Mouse (Mus musculus) thymus, postnatal 25 days (tissue): ENCODE measurements at regions not wholly inside any gene's neighbourhood (a gene's known extent, or its start where the extent isn't known, plus 50 kb on each side); places are given as distances from the start of the nearest gene placed in this dataset.

ENCODE experiments used
- DNase-seq: peaks from one replicate; pipeline ENCODE4 v3.0.0; 2022

DNA sequence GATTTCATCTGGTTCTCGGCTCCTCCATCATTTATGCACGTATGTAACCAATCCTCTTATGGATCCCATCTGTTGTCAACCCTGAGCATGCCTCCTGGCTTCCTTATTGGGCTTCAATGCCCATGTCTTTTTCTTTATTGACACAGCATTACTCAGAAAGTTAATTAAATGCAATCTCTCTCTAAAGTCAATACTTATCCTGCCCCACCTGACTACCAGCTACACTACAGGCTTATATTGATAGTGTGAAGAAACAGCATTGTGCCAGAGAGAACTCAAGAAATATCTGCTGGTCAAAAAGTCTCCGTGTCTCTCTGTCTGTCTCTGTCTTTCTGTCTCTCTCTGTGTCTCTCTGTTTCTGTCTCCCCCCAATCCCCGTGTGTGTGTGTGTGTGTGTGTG lies 194.7 kb upstream of the Rfx3 start:
- DNase-seq = no peak

DNA sequence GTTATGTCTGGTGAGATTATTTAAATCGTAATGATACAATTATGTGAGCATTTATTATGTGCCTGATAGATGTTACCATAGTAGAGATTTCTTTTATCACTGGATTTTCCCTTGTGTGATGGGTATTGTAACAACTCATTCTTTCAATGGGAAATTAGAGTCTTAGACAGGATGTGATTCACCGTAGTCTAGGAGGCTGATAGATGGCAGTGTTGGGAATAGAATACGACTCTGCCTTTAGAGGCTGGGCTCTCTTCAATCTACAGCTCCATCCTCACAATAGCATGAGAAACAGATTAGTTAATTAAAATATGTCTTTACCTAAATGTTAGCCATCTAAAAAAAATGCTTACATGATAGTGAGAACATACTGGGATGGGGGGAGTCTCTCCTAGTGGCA lies 192.8 kb upstream of the Rfx3 start:
- no peak for DNase-seq

DNA sequence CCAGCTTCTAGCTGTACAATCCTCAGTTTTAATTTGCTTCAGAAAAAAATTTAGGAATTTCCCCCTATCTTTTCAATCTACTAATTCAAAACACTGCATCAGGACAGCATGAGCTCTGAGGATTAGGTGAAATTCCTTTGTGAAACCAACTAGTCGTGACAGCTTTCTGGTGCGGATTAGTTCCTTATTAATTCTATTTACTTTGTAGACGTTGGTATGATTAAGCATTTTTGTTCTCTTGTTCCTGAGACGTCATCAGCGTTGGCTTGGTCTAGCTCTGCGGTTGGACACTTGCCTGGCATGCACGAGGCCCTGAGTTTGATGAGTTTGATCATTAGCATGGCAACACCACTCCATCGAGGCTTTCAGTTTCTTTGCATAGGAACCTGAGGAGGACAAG lies 188.4 kb upstream of the Rfx3 start:
- DNase-seq = no peak

DNA sequence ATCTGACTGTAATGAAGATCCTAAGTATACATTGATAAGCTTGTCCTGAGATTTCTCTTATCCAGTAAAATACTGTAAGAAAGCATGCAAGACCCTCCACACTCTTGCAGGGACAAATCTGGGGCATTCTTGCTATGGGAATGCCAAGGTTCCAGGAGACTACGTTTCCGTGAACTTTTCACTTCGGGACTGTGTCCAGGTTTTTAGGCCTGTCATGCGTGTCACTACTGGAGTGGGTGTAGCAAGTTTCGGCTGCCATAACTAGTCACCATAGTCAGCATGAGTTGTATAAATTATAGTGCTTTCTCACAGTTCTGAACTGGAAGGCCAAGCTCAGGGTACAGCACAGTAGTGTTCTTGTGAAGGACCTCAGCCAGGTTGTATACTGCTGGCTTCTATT lies 185.9 kb upstream of the Rfx3 start:
- no peak for DNase-seq

DNA sequence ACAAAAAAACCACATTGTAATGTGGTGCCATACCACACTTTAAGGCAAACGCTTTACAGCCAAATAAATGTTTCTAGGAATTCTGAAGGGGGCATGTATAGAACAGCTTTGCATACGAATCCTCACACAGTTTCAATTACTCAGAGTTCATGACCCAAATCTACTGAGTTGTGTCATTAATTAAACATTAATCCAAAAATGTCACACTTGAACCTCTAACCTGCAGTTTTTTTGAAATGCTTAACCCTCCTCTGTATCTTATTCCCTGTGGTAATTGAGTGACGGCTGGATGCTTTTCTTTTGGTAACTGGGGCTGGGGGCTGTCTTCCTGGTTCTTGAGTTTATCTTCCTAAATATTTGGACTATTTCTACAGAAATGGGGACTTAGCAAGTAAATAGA lies 181.3 kb upstream of the Rfx3 start:
- no peak for DNase-seq

DNA sequence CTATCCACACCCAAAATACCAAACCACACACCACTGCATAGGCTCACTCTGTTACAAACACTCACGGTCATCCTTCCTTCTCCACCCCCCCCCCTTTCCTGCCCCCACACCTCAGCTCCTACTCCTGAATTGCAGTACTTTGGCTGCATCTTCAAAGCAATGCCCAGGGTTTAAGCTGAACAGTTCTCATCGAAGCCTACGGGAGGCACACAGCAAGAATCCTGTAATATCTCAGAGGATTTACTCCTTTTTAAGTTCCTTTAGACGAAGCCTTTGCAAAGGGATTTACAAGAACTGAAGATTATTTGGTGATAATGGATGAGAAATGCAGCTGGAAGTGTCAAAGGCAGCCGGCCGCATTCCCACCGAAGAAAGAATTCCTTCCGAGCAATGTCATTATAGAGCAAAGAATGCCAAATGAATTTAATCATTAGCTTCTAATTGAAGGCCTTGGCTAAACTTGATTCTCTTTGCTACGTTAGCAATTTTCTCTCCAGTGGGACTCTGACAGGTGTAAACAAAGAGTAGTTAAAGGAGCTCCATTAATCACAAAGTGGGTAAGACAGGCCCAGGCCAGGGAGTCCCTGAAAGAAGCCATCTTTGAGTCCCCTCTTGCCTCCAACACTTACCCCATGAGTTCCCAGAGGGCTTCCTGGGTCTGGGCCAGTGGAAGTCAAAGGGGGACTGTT lies 180.6 kb upstream of the Rfx3 start:
- DNase-seq = no peak

DNA sequence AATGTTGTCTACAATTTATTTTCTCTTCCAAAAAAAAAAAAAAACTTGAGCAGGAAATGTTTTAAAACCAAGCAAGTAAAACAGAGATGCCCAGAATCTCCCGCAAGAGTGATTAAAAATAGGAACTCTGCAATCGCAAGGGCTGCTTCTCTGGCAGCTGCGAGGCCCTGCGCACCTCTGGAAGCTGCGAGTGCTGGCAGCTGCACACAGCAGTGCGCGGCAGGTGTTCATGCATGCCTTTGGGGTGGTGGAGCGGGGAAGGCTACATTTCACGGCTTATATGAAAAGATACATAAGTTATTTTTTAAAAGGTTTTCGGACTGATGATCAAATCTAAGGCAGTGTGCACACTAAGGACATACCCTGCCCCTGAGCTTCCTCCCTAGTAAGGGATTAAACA lies 179.3 kb upstream of the Rfx3 start:
- peak; percentile 1 for DNase-seq

DNA sequence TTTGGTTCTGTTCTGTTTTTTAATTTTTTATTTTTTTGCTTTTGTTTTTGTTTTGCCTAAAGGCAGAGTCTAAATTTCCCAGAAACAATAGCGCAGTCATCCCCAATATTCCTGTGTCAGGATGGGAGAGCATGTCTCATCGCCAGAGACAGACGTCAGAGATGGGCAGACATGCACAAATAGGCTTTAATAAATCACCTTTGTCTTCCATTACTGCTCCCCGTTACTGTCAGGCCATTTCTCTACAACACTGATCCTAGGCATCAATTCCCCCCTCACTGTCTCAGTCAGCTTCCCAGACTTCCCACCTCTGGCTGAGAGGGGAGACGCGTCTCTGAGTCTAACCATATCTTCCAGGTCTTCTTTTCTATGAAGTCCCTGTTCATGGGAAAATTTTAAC lies 177.4 kb upstream of the Rfx3 start:
- no peak for DNase-seq

DNA sequence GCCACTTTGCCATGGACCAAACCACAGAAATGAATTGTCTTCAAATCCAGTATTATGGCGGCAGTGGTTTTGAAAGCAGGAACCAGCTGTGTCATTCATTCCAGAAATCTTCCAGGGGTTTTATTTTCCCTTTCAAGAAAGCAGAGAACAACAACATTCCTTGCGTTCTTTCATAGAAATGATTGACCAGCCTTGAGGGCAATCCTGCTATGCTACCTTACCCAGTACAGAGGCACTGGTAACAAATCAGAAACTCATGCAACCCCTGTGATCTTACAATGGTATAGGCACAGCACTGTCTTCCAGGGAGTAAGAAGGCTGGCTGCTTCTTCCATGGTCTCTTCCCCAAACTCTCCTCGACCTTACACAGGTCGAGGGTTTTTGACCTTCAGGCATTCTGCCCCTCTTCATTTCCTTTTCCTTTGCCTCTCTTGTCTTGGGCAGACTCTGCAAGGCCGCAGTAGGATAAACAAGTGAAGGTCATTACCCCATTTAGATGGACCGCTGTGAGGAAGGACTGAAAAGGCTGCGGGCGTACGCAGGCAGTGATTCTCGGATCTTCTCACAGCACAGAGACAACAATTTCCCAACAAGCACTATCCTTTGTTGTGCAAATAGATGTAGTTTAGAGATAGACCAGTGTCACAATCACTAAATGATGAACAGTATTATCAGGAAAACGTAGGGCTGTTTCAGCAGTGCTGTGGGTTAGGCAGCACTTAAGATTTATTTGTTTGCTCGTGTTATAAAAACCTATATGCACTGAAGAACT lies 171.6 kb upstream of the Rfx3 start:
- no peak for DNase-seq

DNA sequence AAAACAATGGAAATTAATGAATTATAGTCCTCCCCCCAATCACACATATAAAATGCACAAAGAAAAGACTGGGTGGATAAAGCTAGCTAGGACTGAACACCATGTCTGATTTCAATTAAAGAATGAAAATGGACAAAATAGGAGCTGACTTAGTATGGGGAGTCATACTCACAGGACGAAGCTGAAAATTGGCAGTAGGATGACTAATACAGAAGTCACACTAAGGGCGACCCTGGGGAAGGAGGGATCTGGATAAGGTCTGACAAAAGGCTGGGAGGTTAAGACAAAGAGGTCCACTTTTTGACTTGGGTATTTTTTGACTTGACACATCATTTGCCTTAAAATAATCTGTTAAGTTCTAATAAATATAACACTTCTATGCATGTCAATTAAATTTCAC lies 170.2 kb upstream of the Rfx3 start:
- no peak for DNase-seq

DNA sequence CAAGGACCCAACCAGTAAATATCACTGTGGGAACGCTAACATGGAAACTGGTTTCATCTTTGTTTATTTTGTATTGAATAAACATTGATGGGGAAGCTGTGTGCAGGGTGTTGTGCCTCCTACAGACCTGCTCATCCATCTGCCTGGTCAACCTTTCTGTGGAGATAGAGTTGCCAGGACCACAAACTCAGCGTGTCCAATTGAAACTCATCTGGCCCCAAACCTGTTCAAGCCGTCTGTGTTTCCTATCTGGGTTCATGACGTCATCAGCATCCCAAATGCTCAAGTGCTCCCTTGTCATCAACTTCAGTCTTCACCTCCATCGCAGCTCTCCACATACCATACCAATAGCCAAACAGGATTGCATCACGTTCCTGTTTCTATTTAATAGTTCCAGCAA lies 167.1 kb upstream of the Rfx3 start:
- no peak for DNase-seq

DNA sequence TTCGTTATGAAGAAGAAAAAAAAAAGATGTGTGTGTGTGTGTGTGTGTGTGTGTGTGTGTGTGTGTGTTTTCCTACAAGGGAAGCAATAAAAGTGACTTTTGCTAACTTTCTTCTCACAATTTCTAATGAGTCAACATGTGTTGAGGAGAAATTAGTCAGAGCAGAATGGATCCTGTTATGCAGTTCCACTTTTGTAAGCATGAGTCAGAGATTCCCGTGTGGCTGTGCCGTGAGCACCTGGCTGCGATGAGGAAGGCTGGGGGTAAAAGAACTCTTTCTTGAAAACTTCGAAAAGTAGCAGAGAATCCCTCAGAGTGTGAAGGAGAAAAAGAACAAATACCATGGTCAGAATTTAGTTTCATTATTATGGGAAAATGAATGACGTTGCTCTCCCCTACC lies 165.9 kb upstream of the Rfx3 start:
- no peak for DNase-seq

DNA sequence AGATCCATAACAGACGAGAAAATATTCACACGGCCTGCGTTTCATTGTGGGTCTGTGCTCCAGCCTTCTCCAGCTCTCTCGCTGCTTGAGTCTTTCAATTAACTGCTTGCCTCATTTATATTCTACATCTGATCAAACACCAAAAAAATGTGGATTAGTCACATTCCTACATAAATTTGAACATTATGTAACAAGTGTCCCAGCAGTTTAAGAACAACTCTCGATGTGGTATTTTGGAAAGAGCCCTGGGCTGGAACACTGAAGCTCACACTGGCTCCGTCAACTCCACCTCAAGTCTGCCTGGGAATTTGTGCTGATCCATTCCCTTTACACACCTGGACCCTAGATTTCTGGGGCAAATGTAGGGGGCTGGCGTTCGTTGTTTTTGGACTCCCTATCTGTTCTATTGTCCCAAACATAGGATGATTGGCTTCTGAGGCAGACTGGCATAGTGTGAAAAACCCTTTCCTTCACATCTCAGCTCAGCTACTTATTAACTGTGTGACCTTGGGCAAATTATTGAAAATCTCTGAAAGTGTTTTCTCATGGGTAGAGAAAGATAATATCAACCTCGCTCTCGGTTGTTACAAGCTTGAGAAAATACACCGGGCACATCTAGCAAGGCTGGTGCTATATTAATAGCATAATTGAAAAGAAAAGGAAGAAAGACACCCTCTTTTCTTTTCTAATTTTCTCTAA lies 161.0 kb upstream of the Rfx3 start:
- DNase-seq = no peak

DNA sequence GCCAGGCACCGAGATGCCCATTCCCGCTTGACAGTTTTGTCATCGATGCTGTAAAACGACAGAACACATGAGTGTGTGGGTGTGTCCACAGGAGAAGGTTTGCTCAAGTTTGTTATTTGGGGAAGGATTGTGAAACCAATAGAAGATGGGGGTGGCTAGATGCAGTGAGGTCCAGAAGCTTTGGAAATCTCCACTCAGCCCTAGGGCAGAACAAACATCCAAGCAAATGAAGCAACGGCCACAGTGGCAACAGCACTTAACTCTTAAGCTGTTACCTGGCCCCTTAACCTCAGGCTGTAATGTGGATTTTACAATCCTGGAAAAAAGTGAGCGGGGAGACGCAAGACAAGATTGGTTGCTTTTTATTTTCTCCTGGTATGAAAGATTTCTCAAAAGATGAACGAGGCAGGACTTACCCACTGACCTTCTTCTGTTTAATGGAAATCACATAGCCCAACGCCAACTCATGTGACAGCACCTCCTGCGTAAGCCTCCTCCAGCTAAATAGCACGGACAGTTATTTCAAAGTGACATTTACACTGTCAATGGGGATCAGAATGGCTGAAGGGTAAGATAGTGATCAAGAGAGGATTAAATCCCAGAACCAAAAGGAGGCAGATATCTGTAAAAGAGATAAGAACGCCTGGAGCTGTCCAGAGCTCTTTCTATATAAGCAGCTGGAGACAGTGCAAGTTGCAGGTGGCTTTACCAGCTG lies 156.6 kb upstream of the Rfx3 start:
- DNase-seq = no peak

DNA sequence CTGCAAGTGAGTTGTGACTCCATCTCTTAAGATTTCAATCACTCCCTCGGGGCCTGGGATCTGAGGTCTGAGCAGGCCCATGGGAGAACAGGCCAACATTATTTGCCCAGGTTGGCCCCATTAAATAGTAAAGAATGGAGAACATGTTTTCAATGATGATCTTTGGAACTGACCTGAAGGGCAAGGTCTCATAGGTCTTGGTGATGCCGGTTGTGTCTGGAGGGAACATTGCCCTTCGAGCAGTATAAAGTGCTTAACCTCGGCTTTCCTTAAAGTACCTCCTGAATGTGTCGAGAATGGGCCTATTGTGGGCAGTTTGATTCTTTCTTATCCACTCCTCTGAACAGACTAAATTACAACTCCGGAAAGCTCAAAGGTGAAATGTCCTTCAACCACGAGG lies 155.7 kb upstream of the Rfx3 start:
- DNase-seq = no peak

DNA sequence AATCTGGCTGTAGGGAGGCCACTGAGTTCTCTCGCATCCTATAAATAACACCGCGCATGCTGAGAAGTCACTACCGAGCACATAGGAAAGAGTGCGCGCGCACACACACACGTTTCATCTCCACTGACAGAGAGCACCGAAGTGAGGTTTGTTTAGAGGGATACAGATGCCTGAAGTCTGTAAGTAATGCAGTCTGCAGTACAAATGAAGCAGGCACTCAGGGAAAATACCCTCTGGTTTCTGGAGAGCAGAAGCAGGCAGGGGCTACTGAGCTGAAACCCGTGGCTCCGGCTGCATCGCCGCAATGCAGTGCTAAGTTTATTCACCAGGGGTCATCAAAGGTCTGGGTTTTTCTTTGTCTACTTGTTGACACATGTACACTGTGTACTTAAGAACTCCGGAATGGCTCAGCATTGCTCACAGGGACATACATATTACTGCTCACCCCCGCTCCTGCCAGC lies 155.0 kb upstream of the Rfx3 start:
- DNase-seq = peak; percentile 24

DNA sequence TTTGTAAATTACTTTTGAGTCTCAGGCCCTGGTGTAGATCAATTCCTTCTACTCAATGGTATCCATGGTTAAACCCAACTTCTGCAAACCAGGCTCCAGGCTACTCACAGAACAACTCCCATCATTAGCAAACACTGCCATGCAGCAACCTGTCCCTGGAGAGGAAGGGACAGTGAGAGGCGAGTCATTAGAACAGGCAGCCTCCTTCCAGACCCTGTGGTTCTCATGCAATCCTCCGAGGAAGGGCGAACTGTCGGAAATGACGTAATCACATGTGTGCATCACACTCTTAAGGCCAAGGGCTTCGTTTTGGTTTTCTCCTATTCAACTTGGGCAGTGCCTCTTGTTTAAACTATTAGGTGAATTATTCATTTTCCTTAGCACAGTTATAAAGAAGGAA lies 152.2 kb upstream of the Rfx3 start:
- no peak for DNase-seq

DNA sequence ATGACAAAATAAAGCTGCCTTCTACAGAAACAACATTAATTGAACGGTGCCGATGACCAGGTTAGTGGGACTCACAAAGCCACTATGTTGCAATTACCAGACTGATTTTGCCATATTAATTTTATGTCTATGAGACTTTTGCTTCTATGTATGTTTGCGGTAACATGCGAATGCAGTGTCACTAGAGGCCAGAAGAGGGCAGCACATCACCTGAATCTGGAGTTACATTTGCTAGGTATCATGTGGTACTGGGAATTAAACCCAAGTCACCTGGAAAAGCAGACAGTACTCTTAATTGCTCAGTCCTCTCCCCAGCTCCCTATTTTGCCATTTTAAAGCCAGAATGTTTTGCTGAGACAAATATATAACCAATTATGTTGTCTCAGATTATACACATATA lies 149.6 kb upstream of the Rfx3 start:
- peak; percentile 22 for DNase-seq

DNA sequence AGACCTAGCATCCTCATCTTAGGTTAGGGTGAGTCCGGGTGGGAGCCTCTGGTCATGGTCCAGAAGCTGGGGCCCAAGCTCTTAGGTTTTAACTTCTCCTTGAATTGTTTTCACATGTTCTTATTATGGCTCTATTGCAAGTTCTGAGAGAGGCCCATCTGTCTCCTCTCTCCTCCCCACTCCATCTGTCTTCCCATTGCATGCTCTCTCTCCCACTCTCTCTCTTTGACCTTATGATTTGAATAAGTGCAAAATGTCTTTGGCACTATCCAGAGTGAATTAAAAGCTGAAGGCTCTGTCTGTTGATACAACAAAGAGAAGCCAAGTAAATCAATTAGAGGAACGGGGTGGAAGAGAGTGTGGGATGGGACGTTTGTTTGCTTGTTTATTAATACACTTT lies 146.2 kb upstream of the Rfx3 start:
- DNase-seq = no peak

DNA sequence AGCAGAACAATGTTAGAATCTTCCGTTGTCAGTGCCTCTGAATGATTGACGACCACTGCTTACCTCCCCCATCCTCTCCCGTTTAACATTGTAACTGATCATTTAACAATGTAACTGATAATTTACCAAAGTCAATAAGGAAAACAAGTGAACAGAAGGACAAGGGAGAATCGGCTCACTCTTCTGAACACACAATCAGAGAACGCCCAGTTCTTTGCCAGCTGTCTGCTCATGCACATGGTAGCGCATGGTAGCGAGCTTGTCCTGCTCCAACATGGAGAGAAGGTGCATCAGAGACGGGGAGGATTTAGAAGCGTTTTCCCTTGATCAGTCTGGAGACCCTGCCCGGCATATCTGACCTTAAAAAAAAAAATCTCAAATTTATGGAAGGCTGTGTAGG lies 126.6 kb upstream of the Rfx3 start:
- no peak for DNase-seq

DNA sequence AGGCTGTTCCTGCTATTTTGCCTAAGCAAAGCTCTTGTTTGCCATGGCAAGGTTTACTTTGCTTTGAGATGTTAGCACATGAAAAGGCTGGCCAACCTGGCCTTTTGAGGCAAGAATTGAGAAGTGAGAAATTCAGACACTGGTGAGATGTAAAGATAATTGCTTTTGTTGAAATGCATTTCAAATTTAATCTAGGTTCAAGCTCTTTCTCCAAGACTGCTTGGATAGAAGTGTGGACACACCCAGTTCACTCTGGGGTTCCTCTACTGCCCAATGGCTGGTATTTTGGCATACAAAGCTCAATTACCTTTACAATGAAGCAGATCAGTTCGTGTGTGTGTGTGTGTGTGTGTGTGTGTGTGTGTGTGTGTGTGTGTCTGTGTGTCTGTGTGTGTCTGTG lies 123.8 kb upstream of the Rfx3 start:
- DNase-seq = no peak

DNA sequence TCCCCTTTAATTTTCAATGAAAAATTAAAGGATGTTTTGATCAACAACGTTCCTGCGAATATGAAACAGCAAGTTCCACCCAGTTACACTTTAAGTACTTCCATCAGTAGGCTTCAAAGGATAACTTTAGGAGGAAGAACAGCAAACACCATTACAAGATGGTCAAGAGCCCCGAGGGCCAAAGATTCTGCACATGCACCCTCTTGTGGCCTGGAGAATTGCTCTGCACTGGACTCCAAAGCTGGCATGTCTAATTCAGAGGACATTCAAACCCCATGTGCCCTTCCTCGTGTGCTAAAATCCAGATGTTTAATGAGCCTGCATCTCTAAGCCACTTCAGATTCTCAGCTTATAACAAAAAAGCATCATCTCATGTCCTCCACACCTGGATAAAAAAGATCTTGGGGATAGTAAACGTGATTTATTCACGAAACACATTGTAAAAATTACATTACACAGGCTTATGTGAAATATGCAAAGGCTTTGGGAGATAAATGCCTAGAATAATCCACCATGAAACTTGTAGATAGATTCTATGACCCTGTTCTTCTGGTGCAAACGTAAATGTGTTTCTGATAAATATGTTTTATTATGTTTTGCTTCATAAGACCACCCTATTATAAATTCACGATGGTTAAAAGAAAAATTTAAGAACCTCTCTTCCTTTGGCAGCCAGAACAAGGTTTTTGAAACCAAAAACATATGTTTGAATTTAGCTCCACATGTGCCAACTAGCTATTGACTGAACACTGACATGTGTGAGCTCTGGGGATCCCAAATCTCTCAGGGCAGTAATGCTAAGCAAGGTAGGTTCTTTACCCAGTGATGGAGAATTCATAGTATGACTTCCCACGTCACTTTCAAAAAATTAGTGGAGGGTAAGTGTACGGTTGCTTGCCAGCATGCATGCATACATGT lies 100.6 kb upstream of the Rfx3 start:
- DNase-seq = no peak
